Mouse (Mus musculus): ENCODE results near the gene Tuft1. TPM values are rescaled to one million over a fixed set of nuclear protein-coding genes. Genes with fewer than 3 reads are reported as not detected.

Gene Tuft1
- polyA plus RNA-seq, 1 experiment = 1.8 TPM

DNA sequence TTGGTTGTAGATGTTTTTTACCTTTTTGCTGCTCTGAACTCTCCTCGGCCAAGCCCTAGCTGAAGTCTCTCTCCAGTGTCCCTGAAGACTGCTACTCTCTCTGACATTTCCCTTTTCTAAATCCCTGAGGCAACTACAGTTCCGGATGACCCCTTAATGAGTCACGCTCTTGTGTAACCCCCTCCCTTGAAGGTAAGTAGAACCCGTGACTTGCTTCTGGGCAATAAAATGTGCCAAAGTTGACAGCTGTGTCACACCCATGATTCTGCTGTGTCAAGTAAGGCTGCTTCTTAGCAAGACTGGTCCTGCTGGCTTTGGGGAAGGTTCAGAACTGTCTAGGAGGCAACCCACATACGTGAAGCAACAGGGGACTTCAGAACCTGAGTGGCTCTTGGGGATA is 70.7 kb downstream of the Tuft1 start:
- Histone ChIP-seq H3K36me3 (replicated peaks; ENCODE audit: low read length) (no peaks in the 10 kb centered on the region), H3K4me3 (replicated peaks) (no peak overlapping the region), H3K27me3 (replicated peaks) (peaks cover 3% of the 10 kb centered on the region), H3K9me3 (no peaks in the 10 kb centered on the region), H3K4me1 (peaks cover 13% of the 10 kb centered on the region)
- TF ChIP-seq FLI1 (IDR thresholded peaks at IDR 0.05; ENCODE audit: low read length) (no peak), GATA1 (IDR thresholded peaks at IDR 0.05; ENCODE audit: borderline replicate concordance, low read length) (no peak)

DNA sequence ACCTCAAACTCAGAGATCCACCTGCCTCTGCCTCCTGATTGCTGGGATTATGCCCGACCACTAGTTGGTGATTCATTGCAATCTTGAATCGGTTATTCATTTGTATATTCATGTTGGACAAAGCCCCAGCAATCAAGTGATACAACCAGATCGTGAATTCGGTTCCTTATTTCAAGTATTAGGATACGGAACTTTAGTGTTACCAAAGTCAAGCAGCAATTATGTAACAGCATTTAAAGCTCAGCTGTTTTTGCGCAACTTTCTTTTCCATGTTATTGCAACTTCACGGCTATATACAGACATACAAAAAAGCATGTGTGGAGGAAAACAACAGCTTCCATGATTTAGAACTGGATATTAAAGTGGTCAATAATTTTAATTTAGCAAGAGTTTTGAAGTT is 75.7 kb downstream of the Tuft1 start:
- peaks cover 4% of the 10 kb centered on the region for H3K36me3 ChIP-seq (replicated peaks; ENCODE audit: low read length)
- H3K27me3 ChIP-seq (replicated peaks) = no peaks in the 10 kb centered on the region
- no peaks in the 10 kb centered on the region for H3K9me3 ChIP-seq
- TF ChIP-seq GATA1 (IDR thresholded peaks at IDR 0.05; ENCODE audit: borderline replicate concordance, low read length) (no peak), FLI1 (IDR thresholded peaks at IDR 0.05; ENCODE audit: low read length) (no peak)
- H3K4me3 ChIP-seq (replicated peaks) = peak overlapping the region; percentile 99
- H3K4me1 ChIP-seq = peaks cover 27% of the 10 kb centered on the region

DNA sequence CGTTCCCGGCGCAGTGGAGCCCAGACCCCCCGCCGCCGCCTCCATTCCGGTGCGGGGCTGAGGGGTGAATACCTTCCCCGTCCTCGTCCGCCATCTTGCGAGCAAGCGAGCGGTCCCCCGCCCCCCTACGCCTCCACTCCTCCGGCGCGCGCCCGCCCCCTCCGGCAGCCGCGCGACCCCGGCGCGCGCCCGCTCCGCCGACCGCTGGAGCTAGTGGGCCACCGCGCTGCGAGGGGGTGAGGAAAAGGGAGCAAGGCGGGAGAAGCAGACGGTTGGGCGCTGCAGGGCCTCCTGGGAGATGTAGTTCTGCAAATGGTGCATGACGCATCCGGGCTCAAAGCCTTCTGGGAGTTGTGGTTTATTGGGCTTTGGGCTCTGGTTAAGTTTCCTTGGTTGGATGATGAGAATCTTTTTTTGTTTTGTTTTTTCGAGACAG is 76.2 kb downstream of the Tuft1 start, which contains the start of gene Snx27:
Gene Snx27 (minus strand): TSS at position 261 of the 436 bp plus-strand sequence.
- Histone ChIP-seq H3K4me3 (replicated peaks) (peak within 1 kb of the TSS; percentile 99), H3K36me3 (replicated peaks; ENCODE audit: low read length) (peaks cover 8% of the 10 kb centered on the region), H3K27me3 (replicated peaks) (no peaks in the 10 kb centered on the region), H3K9me3 (no peaks in the 10 kb centered on the region), H3K4me1 (peaks cover 23% of the 10 kb centered on the region)
- no peak for TF ChIP-seq GATA1 (IDR thresholded peaks at IDR 0.05; ENCODE audit: borderline replicate concordance, low read length)
- no peak for TF ChIP-seq FLI1 (IDR thresholded peaks at IDR 0.05; ENCODE audit: low read length)

DNA sequence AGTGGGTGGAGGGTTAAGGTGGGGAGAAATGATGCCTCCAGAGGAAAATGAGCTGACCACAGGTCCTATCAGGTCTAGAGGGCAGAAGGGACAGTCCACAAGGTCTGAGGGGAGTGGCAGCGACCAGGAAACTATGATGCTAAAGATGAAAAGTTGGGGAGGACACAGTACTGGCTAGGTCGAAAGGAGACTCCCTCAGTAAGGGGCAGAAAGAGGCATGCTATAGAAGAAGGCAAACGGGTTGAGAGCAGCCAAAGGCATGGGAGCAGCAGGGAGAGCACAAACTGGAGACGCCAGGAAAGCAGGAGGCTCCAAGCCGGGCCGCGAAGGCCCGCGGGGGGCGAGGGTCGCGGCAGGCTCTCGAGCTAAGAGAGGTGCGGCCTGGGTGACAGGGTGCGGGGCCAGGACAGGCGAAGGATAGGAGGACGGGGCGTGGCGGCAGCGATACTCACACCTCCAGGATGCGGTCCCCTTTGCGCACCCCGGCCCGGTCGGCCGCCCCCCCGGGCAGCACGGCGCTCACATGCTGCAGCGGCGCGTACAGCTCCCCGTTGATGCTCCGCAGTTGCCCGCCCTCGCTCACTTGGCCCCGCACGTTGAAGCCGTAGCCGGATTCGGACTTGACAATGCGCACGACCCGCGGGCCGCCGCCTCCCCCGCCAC is 76.7 kb downstream of the Tuft1 start:
- Histone ChIP-seq H3K4me1 (peaks cover 17% of the 10 kb centered on the region), H3K4me3 (replicated peaks) (peak overlapping the region; percentile 99), H3K27me3 (replicated peaks) (no peaks in the 10 kb centered on the region), H3K9me3 (no peaks in the 10 kb centered on the region), H3K36me3 (replicated peaks; ENCODE audit: low read length) (peaks cover 8% of the 10 kb centered on the region)
- no peak for TF ChIP-seq GATA1 (IDR thresholded peaks at IDR 0.05; ENCODE audit: borderline replicate concordance, low read length)
- TF ChIP-seq FLI1 (IDR thresholded peaks at IDR 0.05; ENCODE audit: low read length) = no peak

DNA sequence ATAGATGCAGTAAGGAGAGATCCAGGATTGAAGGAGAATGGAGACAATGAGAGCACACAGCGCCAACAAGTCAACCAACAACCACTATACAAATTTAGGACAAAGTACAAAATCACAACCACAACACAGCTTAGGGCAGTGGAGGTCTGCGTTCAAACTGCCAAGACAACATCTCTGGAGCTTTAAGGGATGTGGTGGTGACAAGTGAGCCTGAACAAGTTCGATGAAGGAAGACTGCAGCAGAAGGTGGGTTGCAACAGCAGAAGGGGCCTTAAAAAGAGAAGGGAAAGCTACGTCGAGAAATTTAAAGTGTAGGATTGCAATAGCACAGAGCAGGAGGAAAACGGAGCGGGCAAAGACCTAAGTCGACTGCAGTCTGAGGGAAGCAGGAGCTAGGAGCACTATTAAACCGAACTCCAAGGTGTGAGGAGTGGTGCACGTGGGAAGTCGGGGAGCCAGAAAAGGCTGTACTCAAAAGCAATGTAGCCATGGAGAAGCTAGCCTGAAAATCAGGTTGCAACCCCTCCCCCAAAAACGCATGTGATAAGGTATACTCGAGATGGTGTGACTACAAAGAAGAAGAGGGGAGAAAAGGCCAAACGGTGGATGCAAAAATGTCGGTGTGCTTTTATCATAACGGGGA is 77.4 kb downstream of the Tuft1 start:
- no peaks in the 10 kb centered on the region for H3K27me3 ChIP-seq (replicated peaks)
- peak overlapping the region; percentile 99 for H3K4me3 ChIP-seq (replicated peaks)
- peaks cover 8% of the 10 kb centered on the region for H3K36me3 ChIP-seq (replicated peaks; ENCODE audit: low read length)
- TF ChIP-seq FLI1 (IDR thresholded peaks at IDR 0.05; ENCODE audit: low read length) (no peak), GATA1 (IDR thresholded peaks at IDR 0.05; ENCODE audit: borderline replicate concordance, low read length) (no peak)
- H3K4me1 ChIP-seq = peaks cover 17% of the 10 kb centered on the region
- no peaks in the 10 kb centered on the region for H3K9me3 ChIP-seq

DNA sequence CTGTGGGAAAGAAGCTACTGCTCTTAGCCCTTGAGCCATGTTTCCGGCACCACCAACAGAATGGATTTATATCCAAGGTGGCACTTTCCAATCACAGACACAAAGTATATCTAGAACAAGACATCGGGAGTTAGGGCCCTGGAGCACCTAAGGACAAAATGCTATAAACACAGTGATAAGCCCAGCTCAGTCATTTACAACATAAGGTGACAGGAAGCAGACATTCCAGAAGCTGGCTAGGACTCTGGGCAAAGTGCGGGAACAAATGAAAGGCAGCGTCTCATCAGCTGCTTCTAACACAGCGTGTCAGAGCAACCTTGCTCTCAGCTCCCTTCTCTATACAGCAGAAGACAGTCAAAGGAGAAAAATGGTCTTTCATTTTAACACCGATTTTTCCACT is 84.2 kb downstream of the Tuft1 start:
- Histone ChIP-seq H3K9me3 (no peaks in the 10 kb centered on the region), H3K4me1 (peaks cover 9% of the 10 kb centered on the region; the same call in 1 of the 2 replicates), H3K4me3 (replicated peaks) (no peak overlapping the region)

DNA sequence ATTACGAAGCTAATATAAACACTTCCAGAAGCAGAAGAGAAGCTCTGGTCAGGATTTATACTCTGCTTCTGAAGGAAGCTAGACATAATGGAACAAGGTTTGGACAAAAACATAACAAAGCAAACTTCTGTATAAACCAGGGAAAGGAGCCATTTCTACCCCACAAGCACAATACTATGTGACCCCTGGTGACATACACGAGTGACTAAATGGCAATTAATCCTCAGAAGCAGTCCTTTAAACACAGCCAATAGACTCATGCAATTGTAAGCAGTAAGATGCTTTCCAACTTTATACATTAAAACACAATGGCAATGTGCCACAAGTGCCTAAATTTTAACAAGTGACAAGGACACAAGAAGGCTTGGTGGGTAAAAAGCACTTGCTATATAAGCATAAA is 91.4 kb downstream of the Tuft1 start:
- Histone ChIP-seq H3K36me3 (replicated peaks; ENCODE audit: low read length) (peaks cover under 1% of the 10 kb centered on the region), H3K4me1 (peaks cover 40% of the 10 kb centered on the region), H3K4me3 (replicated peaks) (no peak overlapping the region), H3K9me3 (no peaks in the 10 kb centered on the region), H3K27me3 (replicated peaks) (no peaks in the 10 kb centered on the region)
- TF ChIP-seq GATA1 (IDR thresholded peaks at IDR 0.05; ENCODE audit: borderline replicate concordance, low read length) (no peak), FLI1 (IDR thresholded peaks at IDR 0.05; ENCODE audit: low read length) (no peak)

More for the DNA sequence above, 84.2 kb downstream of the Tuft1 start:
- Histone ChIP-seq H3K27me3 (replicated peaks) (no peaks in the 10 kb centered on the region), H3K36me3 (replicated peaks; ENCODE audit: low read length) (peaks cover 15% of the 10 kb centered on the region)
- TF ChIP-seq FLI1 (IDR thresholded peaks at IDR 0.05; ENCODE audit: low read length) = no peak
- no peak for TF ChIP-seq GATA1 (IDR thresholded peaks at IDR 0.05; ENCODE audit: borderline replicate concordance, low read length)

DNA sequence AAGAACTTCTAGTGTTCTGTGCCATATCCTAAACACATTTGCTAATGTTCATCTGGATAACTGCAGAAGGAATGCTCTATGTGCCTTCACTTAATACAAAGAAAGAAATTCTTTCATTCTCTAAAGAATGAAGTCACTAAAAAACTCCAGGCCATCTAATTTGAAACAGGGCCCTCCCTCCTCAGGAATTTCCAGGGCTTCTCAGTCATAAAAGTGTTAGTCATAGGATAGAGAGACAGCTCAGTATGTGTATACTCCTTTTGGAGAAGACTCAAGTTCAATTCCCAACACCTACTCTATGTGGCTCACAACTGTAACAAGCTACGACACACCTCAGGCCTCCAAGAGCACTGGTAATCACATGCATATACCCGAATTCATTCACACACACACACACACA is 93.1 kb downstream of the Tuft1 start:
- Histone ChIP-seq H3K4me1 (peaks cover 48% of the 10 kb centered on the region), H3K4me3 (replicated peaks) (no peak overlapping the region), H3K9me3 (no peaks in the 10 kb centered on the region), H3K27me3 (replicated peaks) (no peaks in the 10 kb centered on the region), H3K36me3 (replicated peaks; ENCODE audit: low read length) (peaks cover 16% of the 10 kb centered on the region)
- no peak for TF ChIP-seq FLI1 (IDR thresholded peaks at IDR 0.05; ENCODE audit: low read length)
- no peak for TF ChIP-seq GATA1 (IDR thresholded peaks at IDR 0.05; ENCODE audit: borderline replicate concordance, low read length)

DNA sequence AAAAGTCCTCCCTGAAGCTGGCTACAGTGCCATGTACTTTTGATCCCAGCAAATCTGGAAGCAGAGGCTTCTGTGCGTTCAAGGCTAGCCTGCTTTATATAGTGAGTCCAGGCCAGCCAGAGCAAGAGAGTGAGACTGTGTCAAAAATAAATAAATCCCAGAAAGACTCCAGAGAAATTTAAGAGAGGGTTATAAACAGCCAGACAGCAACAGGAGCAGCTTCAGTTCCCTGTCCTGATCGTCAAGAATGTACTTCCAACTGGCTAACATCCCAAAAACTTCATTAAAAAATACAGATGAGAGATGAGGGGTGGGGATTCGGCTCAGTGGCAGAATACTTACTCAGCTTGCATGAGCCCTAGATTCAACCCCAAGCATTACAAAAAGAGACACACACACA is 93.5 kb downstream of the Tuft1 start:
- no peaks in the 10 kb centered on the region for H3K9me3 ChIP-seq
- peaks cover 20% of the 10 kb centered on the region for H3K36me3 ChIP-seq (replicated peaks; ENCODE audit: low read length)
- TF ChIP-seq GATA1 (IDR thresholded peaks at IDR 0.05; ENCODE audit: borderline replicate concordance, low read length) = no peak
- TF ChIP-seq FLI1 (IDR thresholded peaks at IDR 0.05; ENCODE audit: low read length) = no peak
- H3K27me3 ChIP-seq (replicated peaks) = no peaks in the 10 kb centered on the region
- H3K4me1 ChIP-seq = peaks cover 50% of the 10 kb centered on the region
- H3K4me3 ChIP-seq (replicated peaks) = no peak overlapping the region

DNA sequence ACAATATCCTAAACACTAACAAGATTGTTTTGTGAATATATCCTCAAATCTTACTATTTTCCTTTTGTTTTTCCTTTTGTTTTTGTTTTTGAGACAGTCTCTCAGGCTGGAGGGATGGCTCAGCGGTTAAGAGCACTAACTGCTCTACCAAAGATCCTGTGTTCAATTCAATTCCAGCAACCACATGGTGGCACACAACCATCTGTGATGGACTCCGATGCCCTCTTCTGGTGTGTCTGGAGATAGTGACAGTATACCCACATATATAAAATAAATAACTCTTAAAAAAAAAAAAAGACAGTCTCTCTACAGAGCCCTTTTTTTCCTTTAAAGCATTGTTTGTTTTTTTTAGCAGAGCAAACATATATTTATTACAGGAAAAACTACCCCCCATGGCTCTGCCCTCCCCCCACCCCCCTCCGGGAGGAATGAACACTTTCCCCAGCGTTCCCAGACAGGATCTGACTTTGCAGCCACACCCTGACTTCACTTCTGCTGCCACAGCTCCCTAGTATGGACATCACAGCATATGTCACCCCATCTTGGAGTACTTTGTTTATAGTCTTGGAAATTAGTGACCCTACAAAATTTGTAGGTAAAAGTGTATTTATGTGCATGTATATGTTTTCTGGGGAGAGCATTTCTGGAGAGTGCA is 94.2 kb downstream of the Tuft1 start:
- Histone ChIP-seq H3K27me3 (replicated peaks) (no peaks in the 10 kb centered on the region), H3K4me3 (replicated peaks) (no peak overlapping the region), H3K9me3 (no peaks in the 10 kb centered on the region), H3K4me1 (peaks cover 56% of the 10 kb centered on the region), H3K36me3 (replicated peaks; ENCODE audit: low read length) (peaks cover 26% of the 10 kb centered on the region)
- no peak for TF ChIP-seq FLI1 (IDR thresholded peaks at IDR 0.05; ENCODE audit: low read length)
- no peak for TF ChIP-seq GATA1 (IDR thresholded peaks at IDR 0.05; ENCODE audit: borderline replicate concordance, low read length)
